21 mouse cellular contexts compared by ENCODE assay signal in genomic region chr4:131525236-131525635, GRCm38 (mm10).
DNase-seq lines count a peak whose midpoint lies in the region; TF ChIP-seq lines count a peak whose summit lies in the region.
"Had no signal": no experiment of that assay in that cellular context is flagged by ENCODE, and none has a peak within 500 bp of the region (broad histone marks: within the 10 kb centered on the region; RNA-seq: fewer than 3 reads in every experiment).

No protein-coding gene starts in this region.

- no peak for TF ChIP-seq CTCF in left cerebral cortex, adult 2 months (IDR thresholded peaks at IDR 0.05)

- intact Hi-C loops in left cerebral cortex, adult 2 months (cut with DNase I): loop anchor here (1.0 kb wide), 1 partner anchor 194 kb away; no protein-coding TSS in a partner anchor

- H3K27ac ChIP-seq in left cerebral cortex, adult 2 months: no peak overlapping the region
- H3K27ac ChIP-seq: embryonic facial prominence, embryonic 13.5 days; embryonic facial prominence, embryonic 15.5 days; forebrain, embryonic 10.5 days; forebrain, embryonic 12.5 days had no signal

- no peak overlapping the region for H3K4me3 ChIP-seq in left cerebral cortex, adult 2 months
- H3K4me3 ChIP-seq: embryonic facial prominence, embryonic 13.5 days; embryonic facial prominence, embryonic 15.5 days; erythroblast, embryonic 14.5 days; forebrain, embryonic 10.5 days; forebrain, embryonic 12.5 days had no signal

- DNase-seq in frontal cortex, adult 2 months (ENCODE audit: extremely low spot score in 1 of 2, low spot score in 1 of 2): peak; percentile 29 to 72
- DNase-seq in frontal cortex, postnatal 14 days (ENCODE audit: low spot score in 2 of 2): no peak
- peak; percentile 42 to 48 for DNase-seq in left cerebral cortex, adult 18-20 months (ENCODE audit: low spot score in 2 of 2)
- DNase-seq in left cerebral cortex, adult 2 months (ENCODE audit: extremely low spot score in 1 of 2, low spot score in 2 of 2): no peak
- DNase-seq in brain, adult 2 months (ENCODE audit: low read depth, low spot score): peak; percentile 69
- DNase-seq: adrenal gland, adult 8-10 months; adrenal gland, postnatal 14 days; adrenal gland, postnatal 36 days; B cell, adult 2 months; cerebellum, adult 11 months; cerebellum, adult 18-20 months; cerebellum, adult 8-10 months; cerebellum, adult 9-11 months; cerebellum, postnatal 14 days; cerebellum, postnatal 36 days; embryo, embryonic 11 days had no signal

Comparison
In these comparisons a context has a peak if more than half of its experiments do, and no peak if none do; other contexts are left out.
1. DNase-seq: peak in frontal cortex, adult 2 months (2 of 2), left cerebral cortex, adult 18-20 months (2 of 2) and brain, adult 2 months (single experiment); none in frontal cortex, postnatal 14 days (0 of 2) and left cerebral cortex, adult 2 months (0 of 2).